Mouse (Mus musculus): ENCODE measurements around the gene Usp17la. TPM values are rescaled to one million over a fixed set of nuclear protein-coding genes. Genes with fewer than 3 reads are reported as not detected.

Usp17la gene
- polyA plus RNA-seq, 1 experiment from 2014 or later = not detected

- H3K4me2 ChIP-seq (ENCODE audit: low read length) = no peak within 1 kb of the TSS
- H3K4me3 ChIP-seq (replicated peaks; ENCODE audit: low read depth, low read length) = no peak within 1 kb of the TSS
- H3K27ac ChIP-seq (replicated peaks; ENCODE audit: low read depth, low read length) = no peak within 1 kb of the TSS
- WGBS = 88% methylated on average over 2 of the region's 2 CpGs
- no peaks in the 10 kb centered on the region for H3K36me3 ChIP-seq (ENCODE audit: control insufficient read depth, insufficient read depth, low read length)
- H3K27me3 ChIP-seq (ENCODE audit: control insufficient read depth, insufficient read depth, low read length) = no peaks in the 10 kb centered on the region
- ATAC-seq (ENCODE audit: low FRiP score, low TSS enrichment) = no peak
- H3K9ac ChIP-seq (replicated peaks; ENCODE audit: low read length) = no peak within 1 kb of the TSS
- no peaks in the 10 kb centered on the region for H3K4me1 ChIP-seq (ENCODE audit: control insufficient read depth, insufficient read depth, low read length)
- no peak for DNase-seq
- no peaks in the 10 kb centered on the region for H3K9me3 ChIP-seq (ENCODE audit: control insufficient read depth, low read length)
Observed at GRCm38 (mm10) chr7:104895852-104896251, 39.0 kb downstream of the Usp17la start, which contains the start of gene Olfr666. Gene Olfr666, minus strand, starts transcription at chr7:104895952.

Other genes with a start within 250 kb of the Usp17la start
- gene Olfr656, start 243.1 kb upstream of the Usp17la start, polyA plus RNA-seq (2014; fragmentation: Nextera tagmentation; extraction: Ambion mirVana) = not detected in 2 replicates
- not detected in 2 replicates for gene Olfr657, start 232.2 kb upstream of the Usp17la start, polyA plus RNA-seq (2014; fragmentation: Nextera tagmentation; extraction: Ambion mirVana)
- gene Olfr658, start 209.7 kb upstream of the Usp17la start, polyA plus RNA-seq (2014; fragmentation: Nextera tagmentation; extraction: Ambion mirVana) = 0.21 and 0.24 TPM in 2 replicates
- not detected in 2 replicates for gene Olfr659, start 190.3 kb upstream of the Usp17la start, polyA plus RNA-seq (2014; fragmentation: Nextera tagmentation; extraction: Ambion mirVana)
- gene Olfr661, start 170.5 kb upstream of the Usp17la start, polyA plus RNA-seq (2014; fragmentation: Nextera tagmentation; extraction: Ambion mirVana) = not detected in 2 replicates
- gene Usp17le, start 79.5 kb upstream of the Usp17la start, polyA plus RNA-seq (2014; fragmentation: Nextera tagmentation; extraction: Ambion mirVana) = not detected in 2 replicates
- not detected in 2 replicates for gene Usp17lb, start 14.4 kb upstream of the Usp17la start, polyA plus RNA-seq (2014; fragmentation: Nextera tagmentation; extraction: Ambion mirVana)
- not detected in 2 replicates for gene Olfr665, start 21.0 kb downstream of the Usp17la start, polyA plus RNA-seq (2014; fragmentation: Nextera tagmentation; extraction: Ambion mirVana)
- not detected in 2 replicates for gene Olfr666, start 38.9 kb downstream of the Usp17la start, polyA plus RNA-seq (2014; fragmentation: Nextera tagmentation; extraction: Ambion mirVana)
- not detected in 2 replicates for gene Olfr667, start 64.5 kb downstream of the Usp17la start, polyA plus RNA-seq (2014; fragmentation: Nextera tagmentation; extraction: Ambion mirVana)
- not detected in 2 replicates for gene Olfr668, start 71.0 kb downstream of the Usp17la start, polyA plus RNA-seq (2014; fragmentation: Nextera tagmentation; extraction: Ambion mirVana)
- not detected in 2 replicates for gene Olfr669, start 77.2 kb downstream of the Usp17la start, polyA plus RNA-seq (2014; fragmentation: Nextera tagmentation; extraction: Ambion mirVana)
- not detected in 2 replicates for gene Olfr670, start 105.6 kb downstream of the Usp17la start, polyA plus RNA-seq (2014; fragmentation: Nextera tagmentation; extraction: Ambion mirVana)
- not detected in 2 replicates for gene Olfr671, start 122.1 kb downstream of the Usp17la start, polyA plus RNA-seq (2014; fragmentation: Nextera tagmentation; extraction: Ambion mirVana)
- not detected in 2 replicates for gene Olfr672, start 145.0 kb downstream of the Usp17la start, polyA plus RNA-seq (2014; fragmentation: Nextera tagmentation; extraction: Ambion mirVana)
- gene Olfr675, start 171.5 kb downstream of the Usp17la start, polyA plus RNA-seq (2014; fragmentation: Nextera tagmentation; extraction: Ambion mirVana) = not detected in 2 replicates
- gene Olfr676, start 175.7 kb downstream of the Usp17la start, polyA plus RNA-seq (2014; fragmentation: Nextera tagmentation; extraction: Ambion mirVana) = not detected in 2 replicates
- gene Olfr677, start 194.4 kb downstream of the Usp17la start, polyA plus RNA-seq (2014; fragmentation: Nextera tagmentation; extraction: Ambion mirVana) = not detected in 2 replicates
- not detected in 2 replicates for gene Olfr678, start 207.5 kb downstream of the Usp17la start, polyA plus RNA-seq (2014; fragmentation: Nextera tagmentation; extraction: Ambion mirVana)
- not detected in 2 replicates for gene Olfr679, start 224.2 kb downstream of the Usp17la start, polyA plus RNA-seq (2014; fragmentation: Nextera tagmentation; extraction: Ambion mirVana)
- not detected in 2 replicates for gene Olfr680-ps1, start 235.8 kb downstream of the Usp17la start, polyA plus RNA-seq (2014; fragmentation: Nextera tagmentation; extraction: Ambion mirVana)